Mouse (Mus musculus) MEL (cell line): ENCODE measurements at regions not wholly inside any gene's neighbourhood (a gene's known extent, or its start where the extent isn't known, plus 50 kb on each side); places are given as distances from the start of the nearest gene placed in this dataset.

Source experiments
- CTCF ChIP-seq, 3 experiments: IDR thresholded peaks in 2 of 3; conservative IDR thresholded peaks in 1 of 3; 2 replicates each; pipeline ENCODE4 v1.5.1; 2011 to 2012; ENCODE audit warnings: low read length in 3 of 3, low read depth in 2 of 3, mild to moderate bottlenecking in 2 of 3, improper control_type of control experiment in 1 of 3, inconsistent platforms in 1 of 3, mixed read lengths in 1 of 3, moderate library complexity in 1 of 3; ENCODE audit not compliant: control insufficient read depth in 1 of 3, insufficient read depth in 1 of 3, poor library complexity in 1 of 3, severe bottlenecking in 1 of 3
- GABPA ChIP-seq: IDR thresholded peaks from 2 replicates; pipeline ENCODE4 v1.6.1; 2012; ENCODE audit warnings: low read depth, mild to moderate bottlenecking, inconsistent platforms, low read length, improper control_type of control experiment, moderate library complexity
- JUND ChIP-seq: IDR thresholded peaks from 2 replicates; pipeline ENCODE4 v1.6.1; 2011; ENCODE audit warnings: low read depth, mild to moderate bottlenecking, improper control_type of control experiment, low read length
- MAX ChIP-seq: IDR thresholded peaks from 2 replicates; pipeline ENCODE4 v1.6.1; 2011; ENCODE audit warnings: low read length, improper control_type of control experiment
- MYC ChIP-seq: IDR thresholded peaks from 2 replicates; pipeline ENCODE4 v1.6.1; 2011; ENCODE audit warnings: low read depth, mild to moderate bottlenecking, low read length, improper control_type of control experiment, moderate library complexity
- POLR2A ChIP-seq, 2 experiments: IDR thresholded peaks; 2 replicates each; pipeline ENCODE4 v1.6.1; 2011 to 2012; ENCODE audit warnings: low read length in 2 of 2, mild to moderate bottlenecking in 2 of 2, control low read depth in 1 of 2, improper control_type of control experiment in 1 of 2, low read depth in 1 of 2, moderate library complexity in 1 of 2; ENCODE audit not compliant: control insufficient read depth in 1 of 2, insufficient read depth in 1 of 2, poor library complexity in 1 of 2
- POLR2AphosphoS2 ChIP-seq: IDR thresholded peaks from 2 replicates; pipeline ENCODE4 v1.6.1; 2011; ENCODE audit warnings: low read length, improper control_type of control experiment
- POLR2AphosphoS5 ChIP-seq: IDR thresholded peaks from 2 replicates; pipeline ENCODE4 v1.6.1; 2012; ENCODE audit warnings: low read depth, borderline replicate concordance, mild to moderate bottlenecking, inconsistent platforms, low read length, moderate library complexity, mixed read lengths
- TAL1 ChIP-seq: IDR thresholded peaks from 2 replicates; pipeline ENCODE4 v1.6.1; 2012; ENCODE audit warnings: mild to moderate bottlenecking, inconsistent platforms, low read length, moderate library complexity, mixed read lengths
- UBTF ChIP-seq: IDR thresholded peaks from 2 replicates; pipeline ENCODE4 v1.6.1; 2012; ENCODE audit warnings: low read depth, mild to moderate bottlenecking, inconsistent platforms, low read length, improper control_type of control experiment, moderate library complexity, borderline replicate concordance; ENCODE audit not compliant: insufficient read depth

DNA sequence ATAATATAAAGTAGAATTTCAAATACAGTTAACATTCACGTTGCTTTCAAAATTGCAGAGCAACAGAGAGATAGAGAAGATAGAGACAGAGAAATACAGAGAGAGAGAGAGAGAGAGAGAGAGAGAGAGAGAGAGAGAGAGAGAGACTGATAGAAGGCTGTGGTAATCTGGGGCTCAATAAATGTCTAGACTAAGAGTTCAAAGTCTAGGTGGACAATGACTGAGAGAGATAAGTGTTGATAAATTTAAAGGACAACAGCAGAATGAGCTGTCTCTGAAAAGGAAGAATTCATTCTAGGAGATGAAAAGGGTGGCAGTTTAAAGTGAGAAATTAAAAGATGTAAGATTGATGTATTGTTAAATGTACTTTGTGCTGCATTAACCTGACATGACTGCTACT, 335.7 kb downstream of the Car8 start:
- TF ChIP-seq POLR2A (IDR thresholded peaks at IDR 0.05; ENCODE audit: control insufficient read depth in 1 of 2, insufficient read depth in 1 of 2, low read depth in 1 of 2, low read length in 2 of 2, poor library complexity in 1 of 2) (no peak), CTCF (IDR thresholded peaks at IDR 0.05 in 2 of 3, conservative IDR thresholded peaks at IDR 0.05 in 1 of 3; ENCODE audit: control insufficient read depth in 1 of 3, insufficient read depth in 1 of 3, low read depth in 2 of 3, low read length in 3 of 3, poor library complexity in 1 of 3, severe bottlenecking in 1 of 3) (no peak), MAX (no peak), JUND (no peak), GABPA (no peak), TAL1 (no peak), UBTF (no peak), POLR2AphosphoS2 (no peak), MYC (no peak), POLR2AphosphoS5 (no peak)
